Mouse (Mus musculus) left cerebral cortex, adult 2 months (tissue): Measurements from ENCODE around the gene Rsrp1. TPM values are rescaled to one million over a fixed set of nuclear protein-coding genes. Genes with fewer than 3 reads are reported as not detected.
"Not testable (repeated sequence)": the region's sequence is repeated elsewhere in the genome, so short reads cannot be mapped to it uniquely, and the experiment has no call there.

Source experiments
- DNase-seq, 2 experiments: peaks; one replicate each; pipeline ENCODE4 v3.0.0; 2021 to 2022; ENCODE audit warnings: low spot score in 2 of 2, mixed read lengths in 1 of 2; ENCODE audit errors: extremely low spot score in 1 of 2
- H3K27ac ChIP-seq: fragments of 200-600 bp; 2 replicates; pipeline ENCODE4 v1.8.1; 2022
- H3K4me3 ChIP-seq: fragments of 200-600 bp; 2 replicates; pipeline ENCODE4 v1.8.1; 2022
- CTCF ChIP-seq: fragments of 200-600 bp; IDR thresholded peaks from 2 replicates; pipeline ENCODE4 v1.8.1; 2022; ENCODE audit warnings: antibody characterized with exemption, mild to moderate bottlenecking, moderate library complexity
- intact Hi-C: fragments of 180-260 bp; cut with DNase I; formaldehyde crosslinking; loops from one replicate; pipeline ENCODE4 v1.15.1; 2025
- long read RNA-seq, 2 experiments: library from polyadenylated mRNA; stranded (forward); transcript quantifications; one replicate each; pipeline ENCODE4 v2.0.0; 2021; ENCODE audit warnings: borderline mapping rate in 2 of 2
- total RNA-seq, 2 experiments: library from RNA; stranded (reverse); gene quantifications; 2 replicates each; pipeline ENCODE4 v1.2.3; 2021

Rsrp1 gene
- 100 to 1,000 TPM; 284 to 304 TPM for total RNA-seq
- long read RNA-seq, experiment 1, transcript Rsrp1-204 (4 exons, 3,051 nt) = major isoform, 317 of 379 reads
- long read RNA-seq, experiment 1, transcript Rsrp1-201 (5 exons, 1,749 nt) = minor isoform, 21 of 379 reads
- long read RNA-seq, experiment 1, partial matches to known transcripts = 18 of 379 reads
- long read RNA-seq, experiment 1, other reads (novel, unspliced or antisense) = 23 of 379 reads
- long read RNA-seq, experiment 2, transcript Rsrp1-201 (5 exons, 1,749 nt) = minor isoform, 45 of 449 reads
- long read RNA-seq, experiment 2, transcript Rsrp1-204 (4 exons, 3,051 nt) = major isoform, 353 of 449 reads
- long read RNA-seq, experiment 2, partial matches to known transcripts = 19 of 449 reads
- long read RNA-seq, experiment 2, other reads (novel, unspliced or antisense) = 31 of 449 reads

GRCm38 (mm10) chr4:134923258-134924018 is at the start of gene Rsrp1:
TSS of gene Rsrp1 (plus strand) at chr4:134923592.
- intact Hi-C loops = loop anchor here (5.0 kb wide), 1 partner anchor 71 kb away; the partner anchor contains the start of gene Maco1
- DNase-seq = peak; percentile 97 to 98
- H3K27ac ChIP-seq = peak within 1 kb of the TSS; percentile 100
- no peak for TF ChIP-seq CTCF
- H3K4me3 ChIP-seq = peak within 1 kb of the TSS; percentile 94

GRCm38 (mm10) chr4:134876171-134876570 is 47.2 kb upstream of the Rsrp1 start:
- intact Hi-C loops = no loop called here
- no peak overlapping the region for H3K27ac ChIP-seq

GRCm38 (mm10) chr4:134879410-134879981 is 43.9 kb upstream of the Rsrp1 start:
- peak; percentile 56 to 74 for DNase-seq
- peak overlapping the region; percentile 20; the same call in 1 of the 2 replicates for H3K4me3 ChIP-seq
- TF ChIP-seq CTCF = peak; percentile 83
- intact Hi-C loops = loop anchor here (2.0 kb wide), 1 partner anchor 87 kb away; no protein-coding TSS in a partner anchor
- no peak overlapping the region for H3K27ac ChIP-seq

More at GRCm38 (mm10) chr4:134876171-134876570, 47.2 kb upstream of the Rsrp1 start:
- no peak for DNase-seq
- TF ChIP-seq CTCF = no peak
- H3K4me3 ChIP-seq = no peak overlapping the region

- intact Hi-C loops = loop anchor here (5.0 kb wide), 1 partner anchor 338 kb away; no protein-coding TSS in a partner anchor
- peak; percentile 52 for TF ChIP-seq CTCF
- Histone ChIP-seq H3K27ac (no peak overlapping the region), H3K4me3 (no peak overlapping the region)
- DNase-seq = no peak
These were observed 43.4 kb upstream of the Rsrp1 start for GRCm38 (mm10) chr4:134880041-134880440.

GRCm38 (mm10) chr4:134883266-134883665 is 40.1 kb upstream of the Rsrp1 start:
- DNase-seq = peak in 1 of 2 experiments; percentile 16
- Histone ChIP-seq H3K4me3 (no peak overlapping the region), H3K27ac (no peak overlapping the region)
- intact Hi-C loops = loop anchor here (5.0 kb wide), 1 partner anchor 341 kb away; no protein-coding TSS in a partner anchor
- peak; percentile 55 for TF ChIP-seq CTCF

GRCm38 (mm10) chr4:134883808-134884207 is 39.6 kb upstream of the Rsrp1 start:
- TF ChIP-seq CTCF = no peak
- intact Hi-C loops = loop anchor here (5.0 kb wide), 1 partner anchor 342 kb away; no protein-coding TSS in a partner anchor
- DNase-seq = peak in 1 of 2 experiments; percentile 14
- Histone ChIP-seq H3K27ac (no peak overlapping the region), H3K4me3 (no peak overlapping the region)

GRCm38 (mm10) chr4:134884364-134884763 is 39.0 kb upstream of the Rsrp1 start:
- TF ChIP-seq CTCF = no peak
- H3K4me3 ChIP-seq = no peak overlapping the region
- H3K27ac ChIP-seq = no peak overlapping the region
- DNase-seq = peak in 1 of 2 experiments; percentile 15
- intact Hi-C loops = loop anchor here (5.0 kb wide), 1 partner anchor 342 kb away; no protein-coding TSS in a partner anchor

- intact Hi-C loops = loop anchor here (5.0 kb wide), 1 partner anchor 315 kb away; no protein-coding TSS in a partner anchor
- Histone ChIP-seq H3K4me3 (no peak overlapping the region), H3K27ac (no peak overlapping the region)
- DNase-seq = peak; percentile 50 to 60
- peak; percentile 78 for TF ChIP-seq CTCF
These were observed 31.3 kb upstream of the Rsrp1 start for GRCm38 (mm10) chr4:134892096-134892495.

GRCm38 (mm10) chr4:134897256-134897655 is 26.1 kb upstream of the Rsrp1 start:
- H3K4me3 ChIP-seq = no peak overlapping the region
- DNase-seq = no peak
- no peak overlapping the region for H3K27ac ChIP-seq
- no peak for TF ChIP-seq CTCF
- intact Hi-C loops = no loop called here

- Histone ChIP-seq H3K4me3 (no peak overlapping the region), H3K27ac (no peak overlapping the region)
- no peak for TF ChIP-seq CTCF
- intact Hi-C loops = no loop called here
- DNase-seq = no peak
These were observed 22.3 kb upstream of the Rsrp1 start for GRCm38 (mm10) chr4:134901126-134901525.

GRCm38 (mm10) chr4:134903046-134903445 is 20.3 kb upstream of the Rsrp1 start:
- Histone ChIP-seq H3K4me3 (no peak overlapping the region), H3K27ac (no peak overlapping the region)
- DNase-seq = no peak
- TF ChIP-seq CTCF = no peak
- intact Hi-C loops = no loop called here

GRCm38 (mm10) chr4:134911406-134911805 is 12.0 kb upstream of the Rsrp1 start:
- H3K4me3 ChIP-seq, H3K27ac ChIP-seq, DNase-seq, intact Hi-C loops: not testable (repeated sequence)
